Mouse (Mus musculus): ENCODE measurements around the gene Mmp11. TPM values are rescaled to one million over a fixed set of nuclear protein-coding genes. Genes with fewer than 3 reads are reported as not detected.

The Mmp11 gene
- polyA plus RNA-seq, 1 experiment, result 7.5 TPM

- Histone ChIP-seq H3K36me3 (ENCODE audit: control insufficient read depth, insufficient read depth, low read length) (peaks cover 3% of the 10 kb centered on the region), H3K4me3 (ENCODE audit: control insufficient read depth, low read depth, low read length) (no peak overlapping the region), H3K27ac (ENCODE audit: control insufficient read depth, insufficient read depth, low read depth, low read length) (no peak overlapping the region), H3K4me1 (ENCODE audit: control insufficient read depth, insufficient read depth, low read length) (no peaks in the 10 kb centered on the region; the same call in 1 of the 2 replicates), H3K27me3 (ENCODE audit: control insufficient read depth, insufficient read depth, low read length) (no peaks in the 10 kb centered on the region)
- TF ChIP-seq CTCF (IDR thresholded peaks at IDR 0.05; ENCODE audit: control insufficient read depth, insufficient read depth, insufficient replicate concordance, low read depth, low read length) (no peak), POLR2A (IDR thresholded peaks at IDR 0.05; ENCODE audit: control insufficient read depth, low read depth, low read length) (no peak)
Measured at GRCm38 (mm10) chr10:75906882-75907281, 29.4 kb downstream of the Mmp11 start.

DNA sequence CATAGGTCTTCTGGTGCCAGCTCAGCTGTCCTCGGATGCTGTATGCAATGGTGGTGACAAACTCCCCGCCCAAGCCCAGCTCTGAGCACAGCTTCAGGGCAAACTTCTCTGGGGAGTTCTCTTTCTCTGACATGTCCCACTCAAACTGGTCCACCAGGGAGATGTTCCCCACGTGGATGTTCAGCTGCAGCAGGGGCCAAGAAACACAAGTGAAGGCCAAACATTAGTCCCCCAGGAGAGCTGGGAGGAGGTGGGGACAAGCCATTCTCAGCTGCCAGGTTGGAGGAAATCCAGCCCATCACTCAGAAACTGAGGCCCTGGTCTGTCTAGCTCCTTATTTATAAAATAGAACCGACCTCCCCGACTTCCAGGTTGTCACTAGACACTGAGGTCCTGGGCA, 31.9 kb downstream of the Mmp11 start:
- H3K36me3 ChIP-seq (ENCODE audit: control insufficient read depth, insufficient read depth, low read length), result no peaks in the 10 kb centered on the region
- H3K4me1 ChIP-seq (ENCODE audit: control insufficient read depth, insufficient read depth, low read length), result no peaks in the 10 kb centered on the region; the same call in 1 of the 2 replicates
- H3K27ac ChIP-seq (ENCODE audit: control insufficient read depth, insufficient read depth, low read depth, low read length), result no peak overlapping the region
- no peak overlapping the region for H3K4me3 ChIP-seq (ENCODE audit: control insufficient read depth, low read depth, low read length)
- no peaks in the 10 kb centered on the region for H3K27me3 ChIP-seq (ENCODE audit: control insufficient read depth, insufficient read depth, low read length)
- TF ChIP-seq POLR2A (IDR thresholded peaks at IDR 0.05; ENCODE audit: control insufficient read depth, low read depth, low read length) (no peak), CTCF (IDR thresholded peaks at IDR 0.05; ENCODE audit: control insufficient read depth, insufficient read depth, insufficient replicate concordance, low read depth, low read length) (no peak)

GRCm38 (mm10) chr10:75898846-75899245, 37.5 kb downstream of the Mmp11 start:
- no peak overlapping the region for H3K4me3 ChIP-seq (ENCODE audit: control insufficient read depth, low read depth, low read length)
- no peaks in the 10 kb centered on the region for H3K27me3 ChIP-seq (ENCODE audit: control insufficient read depth, insufficient read depth, low read length)
- no peaks in the 10 kb centered on the region for H3K36me3 ChIP-seq (ENCODE audit: control insufficient read depth, insufficient read depth, low read length)
- H3K27ac ChIP-seq (ENCODE audit: control insufficient read depth, insufficient read depth, low read depth, low read length), result no peak overlapping the region
- no peak for TF ChIP-seq POLR2A (IDR thresholded peaks at IDR 0.05; ENCODE audit: control insufficient read depth, low read depth, low read length)
- no peak for TF ChIP-seq CTCF (IDR thresholded peaks at IDR 0.05; ENCODE audit: control insufficient read depth, insufficient read depth, insufficient replicate concordance, low read depth, low read length)
- H3K4me1 ChIP-seq (ENCODE audit: control insufficient read depth, insufficient read depth, low read length), result peaks cover 17% of the 10 kb centered on the region

DNA sequence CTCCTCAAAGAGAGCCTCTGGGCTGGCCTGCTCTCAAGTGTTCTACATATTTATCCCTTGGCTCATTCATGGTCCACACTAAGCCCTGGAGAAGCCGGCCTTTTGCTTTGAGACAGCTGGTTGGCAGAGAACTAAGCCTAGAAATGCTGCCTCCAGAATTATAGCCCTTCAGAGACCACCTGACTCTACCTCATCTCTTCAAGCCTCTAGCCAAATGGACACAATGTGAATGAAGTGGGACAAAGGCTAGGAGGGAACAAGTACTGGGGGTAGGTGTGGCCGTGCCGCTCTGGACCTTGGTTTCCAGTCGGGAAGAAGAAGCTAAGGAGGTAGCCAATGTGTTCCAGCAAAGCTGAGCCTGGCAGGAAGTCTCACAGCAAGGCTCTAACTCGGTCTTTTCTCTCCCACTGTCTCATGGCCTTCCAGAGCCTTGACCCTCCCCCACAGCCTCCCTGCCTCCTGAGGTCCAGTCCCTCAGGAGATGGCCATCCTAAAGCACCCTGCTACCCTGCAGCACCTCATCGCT, 38.2 kb downstream of the Mmp11 start:
- H3K27ac ChIP-seq (ENCODE audit: control insufficient read depth, insufficient read depth, low read depth, low read length), result peak overlapping the region; percentile 35; the same call in 1 of the 2 replicates
- H3K4me1 ChIP-seq (ENCODE audit: control insufficient read depth, insufficient read depth, low read length), result peaks cover 18% of the 10 kb centered on the region
- no peaks in the 10 kb centered on the region for H3K36me3 ChIP-seq (ENCODE audit: control insufficient read depth, insufficient read depth, low read length)
- no peak for TF ChIP-seq CTCF (IDR thresholded peaks at IDR 0.05; ENCODE audit: control insufficient read depth, insufficient read depth, insufficient replicate concordance, low read depth, low read length)
- no peaks in the 10 kb centered on the region for H3K27me3 ChIP-seq (ENCODE audit: control insufficient read depth, insufficient read depth, low read length)
- no peak overlapping the region for H3K4me3 ChIP-seq (ENCODE audit: control insufficient read depth, low read depth, low read length)

DNA sequence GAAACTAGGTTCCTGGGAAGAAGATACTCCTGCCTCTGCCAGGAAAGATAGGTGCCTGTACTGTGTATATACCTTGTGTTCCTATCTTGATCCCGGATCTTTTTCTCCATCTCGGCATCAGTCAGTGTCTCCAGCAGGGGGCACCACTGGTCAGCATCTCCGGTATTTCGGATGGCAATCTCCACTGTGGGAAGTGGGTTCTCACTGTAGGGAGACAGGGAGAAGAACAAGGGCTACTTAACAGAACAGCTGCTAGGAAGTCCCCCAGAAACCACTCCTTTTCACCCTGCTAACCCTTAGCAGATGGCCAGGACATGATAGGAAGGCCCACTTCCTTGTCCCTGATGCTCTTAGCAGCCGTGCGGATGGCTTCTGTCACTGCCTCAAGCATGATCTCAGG, 38.9 kb downstream of the Mmp11 start:
- Histone ChIP-seq H3K4me3 (ENCODE audit: control insufficient read depth, low read depth, low read length) (no peak overlapping the region), H3K4me1 (ENCODE audit: control insufficient read depth, insufficient read depth, low read length) (peaks cover 18% of the 10 kb centered on the region), H3K36me3 (ENCODE audit: control insufficient read depth, insufficient read depth, low read length) (no peaks in the 10 kb centered on the region), H3K27me3 (ENCODE audit: control insufficient read depth, insufficient read depth, low read length) (no peaks in the 10 kb centered on the region), H3K27ac (ENCODE audit: control insufficient read depth, insufficient read depth, low read depth, low read length) (no peak overlapping the region)
- TF ChIP-seq CTCF (IDR thresholded peaks at IDR 0.05; ENCODE audit: control insufficient read depth, insufficient read depth, insufficient replicate concordance, low read depth, low read length) (peak; percentile 39; the same call in 1 of the 2 replicates), POLR2A (IDR thresholded peaks at IDR 0.05; ENCODE audit: control insufficient read depth, low read depth, low read length) (no peak)

DNA sequence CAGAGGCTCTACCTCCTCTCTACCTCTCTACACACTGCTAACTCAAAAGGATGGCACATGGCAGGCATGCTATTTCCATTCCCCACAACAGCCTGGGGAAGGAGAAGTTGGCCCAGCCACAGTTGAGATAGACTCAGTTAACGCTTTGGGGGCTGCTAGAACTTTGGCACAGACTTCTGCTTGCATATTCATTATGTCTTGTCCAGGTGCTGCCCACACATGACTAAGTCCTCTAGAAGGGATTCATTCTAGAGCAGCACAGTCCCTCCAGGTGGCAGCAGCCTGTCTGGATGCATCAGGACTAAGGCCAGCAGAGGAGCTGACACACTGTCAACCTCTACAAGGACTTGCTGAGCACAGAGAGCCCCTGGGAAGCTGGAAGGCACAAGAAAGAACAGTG, 40.1 kb downstream of the Mmp11 start:
- TF ChIP-seq POLR2A (IDR thresholded peaks at IDR 0.05; ENCODE audit: control insufficient read depth, low read depth, low read length) (no peak), CTCF (IDR thresholded peaks at IDR 0.05; ENCODE audit: control insufficient read depth, insufficient read depth, insufficient replicate concordance, low read depth, low read length) (no peak)
- Histone ChIP-seq H3K36me3 (ENCODE audit: control insufficient read depth, insufficient read depth, low read length) (no peaks in the 10 kb centered on the region), H3K4me3 (ENCODE audit: control insufficient read depth, low read depth, low read length) (no peak overlapping the region), H3K27ac (ENCODE audit: control insufficient read depth, insufficient read depth, low read depth, low read length) (no peak overlapping the region), H3K27me3 (ENCODE audit: control insufficient read depth, insufficient read depth, low read length) (no peaks in the 10 kb centered on the region), H3K4me1 (ENCODE audit: control insufficient read depth, insufficient read depth, low read length) (peaks cover 18% of the 10 kb centered on the region)

DNA sequence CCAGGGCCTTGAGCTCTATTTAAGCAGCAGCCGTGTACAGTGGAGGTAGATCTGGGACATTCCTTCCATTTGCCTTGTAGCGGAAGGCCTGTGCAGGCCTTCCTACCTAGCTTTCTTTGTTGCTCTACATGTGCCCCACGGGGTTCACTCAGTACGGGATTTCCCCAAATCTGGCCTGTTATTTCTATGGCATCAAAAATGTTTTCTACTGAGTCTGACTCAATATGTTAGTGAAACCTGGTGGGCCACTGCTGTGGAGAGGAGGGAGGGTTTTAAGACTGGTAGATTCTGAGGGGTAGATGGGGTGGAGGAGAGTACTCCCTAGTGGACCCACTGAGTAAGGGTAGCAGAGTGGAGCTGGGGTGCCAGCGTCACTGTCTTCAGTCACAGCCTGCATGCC, 40.6 kb downstream of the Mmp11 start:
- Histone ChIP-seq H3K4me3 (ENCODE audit: control insufficient read depth, low read depth, low read length) (no peak overlapping the region), H3K4me1 (ENCODE audit: control insufficient read depth, insufficient read depth, low read length) (peaks cover 18% of the 10 kb centered on the region), H3K36me3 (ENCODE audit: control insufficient read depth, insufficient read depth, low read length) (no peaks in the 10 kb centered on the region), H3K27me3 (ENCODE audit: control insufficient read depth, insufficient read depth, low read length) (no peaks in the 10 kb centered on the region), H3K27ac (ENCODE audit: control insufficient read depth, insufficient read depth, low read depth, low read length) (no peak overlapping the region)
- TF ChIP-seq POLR2A (IDR thresholded peaks at IDR 0.05; ENCODE audit: control insufficient read depth, low read depth, low read length), result no peak
- no peak for TF ChIP-seq CTCF (IDR thresholded peaks at IDR 0.05; ENCODE audit: control insufficient read depth, insufficient read depth, insufficient replicate concordance, low read depth, low read length)

- peak overlapping the region; percentile 90 for H3K4me3 ChIP-seq (ENCODE audit: control insufficient read depth, low read depth, low read length)
- peaks cover 18% of the 10 kb centered on the region for H3K4me1 ChIP-seq (ENCODE audit: control insufficient read depth, insufficient read depth, low read length)
- H3K27ac ChIP-seq (ENCODE audit: control insufficient read depth, insufficient read depth, low read depth, low read length), result peak overlapping the region; percentile 52
- H3K27me3 ChIP-seq (ENCODE audit: control insufficient read depth, insufficient read depth, low read length), result no peaks in the 10 kb centered on the region
- no peaks in the 10 kb centered on the region for H3K36me3 ChIP-seq (ENCODE audit: control insufficient read depth, insufficient read depth, low read length)
- TF ChIP-seq POLR2A (IDR thresholded peaks at IDR 0.05; ENCODE audit: control insufficient read depth, low read depth, low read length) (no peak), CTCF (IDR thresholded peaks at IDR 0.05; ENCODE audit: control insufficient read depth, insufficient read depth, insufficient replicate concordance, low read depth, low read length) (no peak)
Measured at GRCm38 (mm10) chr10:75894601-75895000, 41.7 kb downstream of the Mmp11 start.
